Mouse (Mus musculus): ENCODE measurements at regions not wholly inside any gene's neighbourhood (a gene's known extent, or its start where the extent isn't known, plus 50 kb on each side); places are given as distances from the start of the nearest gene placed in this dataset.

DNA sequence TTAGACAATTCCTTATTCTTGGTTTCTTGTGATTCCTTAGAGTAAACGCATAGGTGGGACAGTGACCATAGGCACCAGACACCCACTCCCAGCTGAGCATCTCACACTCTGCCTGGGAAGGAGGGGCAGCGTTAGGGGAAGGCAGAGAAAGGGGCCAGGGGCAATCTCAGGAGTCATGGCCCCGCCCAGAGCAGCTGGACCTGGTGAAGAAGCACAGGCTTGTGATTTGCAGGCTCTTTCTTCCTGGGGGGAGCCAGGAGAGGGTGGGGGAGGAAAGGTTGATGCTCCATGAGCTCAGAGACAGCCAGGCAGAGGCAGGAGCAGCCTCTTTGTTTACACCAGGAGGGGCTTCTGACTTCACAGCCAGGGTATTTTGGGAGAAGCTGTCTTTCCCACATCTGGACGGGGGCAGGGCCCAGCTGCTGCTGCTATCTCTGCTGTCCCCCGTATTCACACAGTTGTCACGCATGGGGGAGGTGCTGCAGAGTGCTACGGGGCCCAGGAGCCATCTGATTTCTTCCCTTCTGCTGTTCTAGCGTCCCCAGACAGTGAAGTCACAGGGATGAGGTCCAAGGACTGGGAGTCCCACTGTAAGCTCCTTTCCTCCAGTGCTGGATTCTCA is 157.2 kb downstream of the Mn1 start:
- H3K4me3 ChIP-seq (replicated peaks; ENCODE audit: insufficient read depth, low read depth, low read length): no peak overlapping the region
- H3K27me3 ChIP-seq (ENCODE audit: control insufficient read depth, insufficient read depth, low read length): no peaks in the 10 kb centered on the region; the same call in 1 of the 2 replicates
- DNase-seq: no peak
- H3K4me1 ChIP-seq (ENCODE audit: control insufficient read depth, insufficient read depth, low read length): no peaks in the 10 kb centered on the region
- H3K27ac ChIP-seq (ENCODE audit: insufficient read depth, low read length): no peak overlapping the region
- 50% methylated on average over 8 of the region's 8 CpGs for WGBS
- TF ChIP-seq CTCF (IDR thresholded peaks at IDR 0.05; ENCODE audit: borderline replicate concordance, insufficient read depth, low read depth, low read length) (no peak), POLR2A (IDR thresholded peaks at IDR 0.05; ENCODE audit: borderline replicate concordance, insufficient read depth, low read length) (no peak)

- TF ChIP-seq POLR2A (IDR thresholded peaks at IDR 0.05; ENCODE audit: borderline replicate concordance, insufficient read depth, low read length): no peak
- no peak for TF ChIP-seq CTCF (IDR thresholded peaks at IDR 0.05; ENCODE audit: borderline replicate concordance, insufficient read depth, low read depth, low read length)
- H3K27ac ChIP-seq (ENCODE audit: insufficient read depth, low read length): no peak overlapping the region
- H3K4me1 ChIP-seq (ENCODE audit: control insufficient read depth, insufficient read depth, low read length): no peaks in the 10 kb centered on the region
- H3K4me3 ChIP-seq (replicated peaks; ENCODE audit: insufficient read depth, low read depth, low read length): no peak overlapping the region
- WGBS: 87% methylated on average over 5 of the region's 5 CpGs
- DNase-seq: no peak
- no peaks in the 10 kb centered on the region; the same call in 1 of the 2 replicates for H3K27me3 ChIP-seq (ENCODE audit: control insufficient read depth, insufficient read depth, low read length)
Measured at GRCm38 (mm10) chr5:111575376-111575775, 158.2 kb downstream of the Mn1 start.

GRCm38 (mm10) chr5:111577441-111577840 is 156.3 kb upstream of the Gm26897 start:
- DNase-seq: no peak
- TF ChIP-seq CTCF (IDR thresholded peaks at IDR 0.05; ENCODE audit: borderline replicate concordance, insufficient read depth, low read depth, low read length) (no peak), POLR2A (IDR thresholded peaks at IDR 0.05; ENCODE audit: borderline replicate concordance, insufficient read depth, low read length) (no peak)
- no peak overlapping the region for H3K27ac ChIP-seq (ENCODE audit: insufficient read depth, low read length)
- H3K4me3 ChIP-seq (replicated peaks; ENCODE audit: insufficient read depth, low read depth, low read length): no peak overlapping the region
- 49% methylated on average over 5 of the region's 5 CpGs for WGBS
- H3K27me3 ChIP-seq (ENCODE audit: control insufficient read depth, insufficient read depth, low read length): no peaks in the 10 kb centered on the region; the same call in 1 of the 2 replicates
- 0 out of 2 replicates have a peak, but pooled peaks cover 3% of the 10 kb centered on the region for H3K4me1 ChIP-seq (ENCODE audit: control insufficient read depth, insufficient read depth, low read length)

- Histone ChIP-seq H3K27me3 (ENCODE audit: control insufficient read depth, insufficient read depth, low read length) (no peaks in the 10 kb centered on the region; the same call in 1 of the 2 replicates), H3K4me1 (ENCODE audit: control insufficient read depth, insufficient read depth, low read length) (0 out of 2 replicates have a peak, but pooled peaks cover 3% of the 10 kb centered on the region), H3K4me3 (replicated peaks; ENCODE audit: insufficient read depth, low read depth, low read length) (no peak overlapping the region), H3K27ac (ENCODE audit: insufficient read depth, low read length) (no peak overlapping the region)
- DNase-seq: no peak
- TF ChIP-seq POLR2A (IDR thresholded peaks at IDR 0.05; ENCODE audit: borderline replicate concordance, insufficient read depth, low read length): no peak
- no peak for TF ChIP-seq CTCF (IDR thresholded peaks at IDR 0.05; ENCODE audit: borderline replicate concordance, insufficient read depth, low read depth, low read length)
- WGBS: 36% methylated on average over 5 of the region's 5 CpGs
Measured at GRCm38 (mm10) chr5:111578088-111578487, 155.6 kb upstream of the Gm26897 start.

DNA sequence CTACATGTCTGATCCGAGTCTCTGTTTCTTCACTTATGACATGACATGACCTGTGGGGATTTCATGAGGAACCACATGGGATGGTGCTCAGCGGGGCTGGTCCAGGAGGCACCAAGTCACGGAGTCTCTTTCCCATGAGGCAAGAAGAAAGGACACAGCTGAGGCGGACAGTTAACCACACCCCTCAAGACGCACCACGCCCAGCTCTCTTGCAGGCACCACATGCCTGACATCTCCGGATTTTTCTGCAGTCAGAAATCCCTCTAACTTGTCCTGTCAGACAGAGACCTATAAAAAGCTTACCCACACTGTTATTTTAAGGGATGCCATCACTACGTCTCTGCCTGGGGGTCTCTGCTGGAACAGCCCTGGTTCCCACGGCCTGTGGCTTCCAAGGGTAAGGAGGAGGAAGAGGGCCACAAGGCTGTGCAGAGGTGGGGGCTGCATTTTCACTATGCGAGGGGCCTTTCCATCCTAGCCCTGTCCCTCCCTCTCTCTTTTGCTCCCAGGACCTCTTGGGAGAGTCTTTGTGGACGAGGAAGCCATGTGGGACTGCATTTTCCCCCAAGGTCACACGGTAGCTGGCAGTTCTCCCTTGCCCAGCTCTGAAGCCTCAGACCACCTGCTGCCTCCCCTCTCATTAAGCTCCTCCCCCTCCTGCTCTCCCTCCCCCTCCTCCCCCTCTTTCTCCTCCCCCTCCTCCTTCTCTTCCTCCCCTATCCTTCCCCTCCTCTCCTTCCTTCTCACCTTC is 154.6 kb upstream of the Gm26897 start:
- Histone ChIP-seq H3K4me1 (ENCODE audit: control insufficient read depth, insufficient read depth, low read length) (0 out of 2 replicates have a peak, but pooled peaks cover 3% of the 10 kb centered on the region), H3K27me3 (ENCODE audit: control insufficient read depth, insufficient read depth, low read length) (no peaks in the 10 kb centered on the region; the same call in 1 of the 2 replicates), H3K27ac (ENCODE audit: insufficient read depth, low read length) (no peak overlapping the region), H3K4me3 (replicated peaks; ENCODE audit: insufficient read depth, low read depth, low read length) (no peak overlapping the region)
- DNase-seq: no peak
- no peak for TF ChIP-seq POLR2A (IDR thresholded peaks at IDR 0.05; ENCODE audit: borderline replicate concordance, insufficient read depth, low read length)
- TF ChIP-seq CTCF (IDR thresholded peaks at IDR 0.05; ENCODE audit: borderline replicate concordance, insufficient read depth, low read depth, low read length): no peak
- WGBS: 32% methylated on average over 12 of the region's 12 CpGs

DNA sequence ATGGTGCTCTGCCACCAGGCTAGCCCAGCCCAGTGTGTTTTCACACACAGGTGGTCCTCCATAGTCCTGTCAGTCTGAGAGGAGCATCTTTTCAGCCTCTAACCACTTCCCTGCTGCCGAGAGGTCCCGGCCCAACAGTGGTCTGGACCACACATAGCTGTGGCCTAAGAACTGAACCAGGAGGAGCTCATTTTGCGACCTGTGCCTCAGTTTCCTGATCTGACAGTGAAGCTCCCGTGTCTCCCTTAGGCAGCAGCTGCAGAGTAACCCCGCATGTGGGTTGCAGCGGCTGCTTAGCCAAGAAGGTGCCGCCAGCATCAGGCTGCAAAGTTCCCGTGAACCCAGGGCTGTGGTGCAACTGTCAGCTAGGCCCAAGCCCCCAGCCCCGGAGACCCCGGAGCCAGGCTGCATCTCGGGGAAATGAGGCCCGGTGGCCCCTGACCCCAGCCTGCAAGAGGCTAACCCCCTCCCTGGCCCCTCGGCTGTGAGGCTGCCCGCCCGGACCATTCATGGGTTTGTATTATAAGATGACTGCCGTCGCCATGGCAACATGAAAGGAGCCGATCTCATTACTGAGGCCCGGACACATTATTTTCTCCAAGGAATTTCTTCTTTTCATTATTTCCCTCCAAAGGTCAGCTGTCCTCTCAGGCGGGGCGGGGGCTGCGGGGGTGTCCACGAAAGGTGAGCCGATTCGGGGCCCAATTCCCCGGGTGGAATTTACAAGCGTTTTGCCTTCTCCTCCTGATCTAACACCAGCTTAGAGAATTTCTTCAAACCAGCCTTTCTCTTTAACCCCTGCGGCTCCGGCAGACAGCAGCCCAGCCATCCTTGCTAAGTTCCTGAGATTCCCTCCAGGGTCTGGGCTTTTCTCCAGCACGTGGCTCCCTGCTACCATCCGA is 152.6 kb upstream of the Gm26897 start:
- no peak overlapping the region for H3K4me3 ChIP-seq (replicated peaks; ENCODE audit: insufficient read depth, low read depth, low read length)
- 9% methylated on average over 31 of the region's 31 CpGs for WGBS
- H3K4me1 ChIP-seq (ENCODE audit: control insufficient read depth, insufficient read depth, low read length): 0 out of 2 replicates have a peak, but pooled peaks cover 3% of the 10 kb centered on the region
- H3K27ac ChIP-seq (ENCODE audit: insufficient read depth, low read length): no peak overlapping the region
- TF ChIP-seq CTCF (IDR thresholded peaks at IDR 0.05; ENCODE audit: borderline replicate concordance, insufficient read depth, low read depth, low read length) (no peak), POLR2A (IDR thresholded peaks at IDR 0.05; ENCODE audit: borderline replicate concordance, insufficient read depth, low read length) (no peak)
- no peaks in the 10 kb centered on the region; the same call in 1 of the 2 replicates for H3K27me3 ChIP-seq (ENCODE audit: control insufficient read depth, insufficient read depth, low read length)
- DNase-seq: no peak

GRCm38 (mm10) chr5:111582004-111582403 is 151.7 kb upstream of the Gm26897 start:
- H3K4me1 ChIP-seq (ENCODE audit: control insufficient read depth, insufficient read depth, low read length): 0 out of 2 replicates have a peak, but pooled peaks cover 3% of the 10 kb centered on the region
- no peak for TF ChIP-seq POLR2A (IDR thresholded peaks at IDR 0.05; ENCODE audit: borderline replicate concordance, insufficient read depth, low read length)
- TF ChIP-seq CTCF (IDR thresholded peaks at IDR 0.05; ENCODE audit: borderline replicate concordance, insufficient read depth, low read depth, low read length): no peak
- no peak overlapping the region for H3K4me3 ChIP-seq (replicated peaks; ENCODE audit: insufficient read depth, low read depth, low read length)
- no peak for DNase-seq
- WGBS: 33% methylated on average over 9 of the region's 9 CpGs
- no peak overlapping the region for H3K27ac ChIP-seq (ENCODE audit: insufficient read depth, low read length)
- no peaks in the 10 kb centered on the region; the same call in 1 of the 2 replicates for H3K27me3 ChIP-seq (ENCODE audit: control insufficient read depth, insufficient read depth, low read length)
